Mouse (Mus musculus) heart, adult 18-20 months (tissue): ENCODE results near the gene Ramp2. TPM values are rescaled to one million over a fixed set of nuclear protein-coding genes. Genes with fewer than 3 reads are reported as not detected.

Experiments
- DNase-seq, 2 experiments: peaks; one replicate each; pipeline ENCODE4 v3.0.0; 2021 to 2022; ENCODE audit warnings: mixed read lengths in 1 of 2
- long read RNA-seq, 2 experiments: library from polyadenylated mRNA; stranded (forward); transcript quantifications; one replicate each; pipeline ENCODE4 v2.0.0; 2021
- total RNA-seq, 2 experiments: library from RNA; stranded (reverse); gene quantifications; 2 replicates each; pipeline ENCODE4 v1.2.3; 2021

Gene Ramp2
- 100 to 1,000 TPM in 1 of 2 experiments, 10 to 100 TPM in 1; 74.7 to 100 TPM for total RNA-seq
- long read RNA-seq, experiment 1, transcript Ramp2-204 (4 exons, 1,178 nt) = major isoform, 44 of 46 reads
- long read RNA-seq, experiment 1, partial matches to known transcripts = 1 of 46 reads
- long read RNA-seq, experiment 1, other reads (novel, unspliced or antisense) = 1 of 46 reads
- long read RNA-seq, experiment 2, transcript Ramp2-204 (4 exons, 1,178 nt) = major isoform, 33 of 39 reads
- long read RNA-seq, experiment 2, partial matches to known transcripts = 0 of 39 reads
- long read RNA-seq, experiment 2, other reads (novel, unspliced or antisense) = 4 of 39 reads

DNA sequence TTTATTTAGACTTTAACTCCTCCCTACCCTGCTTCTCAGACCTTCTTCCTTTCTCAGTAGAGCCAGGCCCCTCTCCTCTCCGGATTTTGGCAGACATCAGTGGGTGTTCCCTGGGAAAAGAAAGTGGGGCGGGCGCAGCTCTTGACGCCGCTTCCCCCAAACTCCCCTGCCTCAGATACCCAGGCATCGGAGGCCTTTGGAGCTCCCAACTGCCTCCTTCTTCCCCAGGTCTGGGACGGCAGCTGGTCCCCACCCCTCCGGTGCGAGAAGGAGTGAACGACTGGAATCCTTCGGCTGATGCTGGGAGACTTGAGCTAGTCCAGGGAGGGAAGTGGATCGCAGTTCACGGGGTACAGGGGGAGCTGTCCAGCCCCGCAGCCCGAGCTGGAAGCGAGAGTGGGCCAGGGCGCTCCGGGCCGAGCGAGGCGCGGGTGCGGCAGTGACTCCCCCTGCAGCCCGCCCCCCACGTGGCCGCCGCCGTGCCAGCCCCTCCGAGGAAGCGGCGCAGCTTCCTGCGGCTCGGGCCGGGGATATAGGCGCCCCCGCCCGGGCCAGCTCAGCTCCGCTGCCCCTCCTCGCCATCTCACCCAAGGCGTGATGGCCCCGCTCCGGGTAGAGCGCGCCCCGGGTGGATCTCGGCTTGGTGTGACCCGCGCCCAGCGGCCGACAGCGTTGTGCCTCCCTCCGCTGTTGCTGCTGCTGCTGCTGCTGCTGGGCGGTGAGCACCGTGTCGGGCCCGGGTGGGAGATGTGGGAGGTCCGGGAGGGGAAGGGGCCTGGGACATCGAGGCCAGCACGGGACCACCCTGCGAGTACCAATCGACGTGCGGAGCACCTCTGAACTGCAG is at the start of gene Ramp2:
Ramp2 (plus strand) TSS at position 174 of the 847 bp plus-strand sequence.
- peak; percentile 82 to 86 for DNase-seq

DNA sequence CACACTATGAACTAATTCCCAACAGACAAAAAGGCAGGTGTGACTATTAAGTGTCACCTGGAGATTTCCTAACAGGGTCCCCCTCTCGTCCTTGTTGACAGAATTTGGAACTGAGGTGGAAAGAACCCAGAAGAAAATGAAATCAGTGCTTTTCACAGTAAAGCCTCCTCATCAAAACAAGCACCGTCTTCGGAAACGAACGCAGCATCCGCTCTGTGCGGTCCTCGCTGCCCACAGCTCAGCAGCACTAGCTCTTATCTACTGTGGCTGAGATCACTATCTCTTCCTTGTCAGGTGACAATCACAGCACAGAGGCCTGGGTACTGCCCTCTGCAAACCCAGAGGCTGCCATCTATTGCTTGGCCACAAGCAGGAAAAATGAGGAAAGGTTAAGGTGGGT is 49.7 kb upstream of the Ramp2 start:
- DNase-seq = no peak

DNA sequence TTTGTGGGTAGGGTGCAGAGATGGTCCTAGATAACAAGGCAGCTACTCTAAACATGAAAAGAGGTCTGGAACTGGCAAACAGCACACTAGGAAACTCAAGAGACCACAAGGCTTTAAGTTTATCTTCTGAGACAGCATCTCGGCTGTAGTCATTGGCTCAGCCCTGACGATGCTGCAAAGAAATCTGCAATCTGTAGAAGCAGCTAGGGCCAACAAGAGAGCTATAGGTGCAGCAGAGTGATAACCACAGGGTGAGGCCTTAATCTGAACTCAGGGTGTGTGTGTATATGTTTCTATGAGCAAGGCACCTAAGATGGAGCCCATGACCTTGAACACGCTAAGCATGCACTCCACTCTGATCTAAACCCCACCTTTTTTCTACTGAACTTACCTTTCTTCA is 46.3 kb upstream of the Ramp2 start:
- no peak for DNase-seq

DNA sequence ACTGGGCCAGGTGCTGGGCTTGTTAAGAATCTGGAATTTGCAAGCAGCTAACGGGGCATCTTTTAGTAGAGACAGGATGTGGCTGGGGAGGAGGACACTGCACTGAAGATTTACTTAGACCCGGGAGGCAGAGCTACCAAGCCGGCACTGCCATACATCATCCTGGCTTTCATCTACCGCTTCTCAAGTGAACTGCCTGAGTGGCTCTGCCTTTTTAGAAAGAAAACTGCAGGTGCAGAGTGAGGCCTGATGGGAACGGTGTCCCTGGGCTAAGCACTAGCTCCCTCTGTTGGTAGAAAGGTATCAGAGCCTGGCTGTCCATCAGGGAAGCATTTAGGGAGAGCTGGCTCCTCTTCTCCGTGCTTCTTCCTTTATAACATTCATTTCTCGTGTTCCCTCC is 44.8 kb upstream of the Ramp2 start:
- no peak for DNase-seq

DNA sequence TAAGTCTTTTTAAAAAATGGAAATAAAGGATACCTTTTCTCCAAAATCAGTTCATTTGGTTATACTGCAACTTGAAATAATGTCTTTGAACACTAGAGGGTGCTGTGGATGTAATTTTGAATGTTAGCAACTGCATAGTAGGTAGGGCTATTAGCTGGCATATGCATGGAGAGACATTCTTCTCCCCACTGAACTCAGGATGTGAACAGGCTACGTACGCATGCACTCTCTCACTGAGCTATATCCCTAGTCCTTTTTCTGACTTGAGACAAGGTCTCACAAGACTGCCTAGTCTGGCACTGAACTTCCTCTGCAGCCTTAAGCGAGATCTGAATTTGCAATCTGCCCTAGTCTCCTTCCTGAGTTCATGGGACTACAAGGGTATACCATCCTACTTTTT is 33.9 kb upstream of the Ramp2 start:
- DNase-seq = peak; percentile 69 to 86

DNA sequence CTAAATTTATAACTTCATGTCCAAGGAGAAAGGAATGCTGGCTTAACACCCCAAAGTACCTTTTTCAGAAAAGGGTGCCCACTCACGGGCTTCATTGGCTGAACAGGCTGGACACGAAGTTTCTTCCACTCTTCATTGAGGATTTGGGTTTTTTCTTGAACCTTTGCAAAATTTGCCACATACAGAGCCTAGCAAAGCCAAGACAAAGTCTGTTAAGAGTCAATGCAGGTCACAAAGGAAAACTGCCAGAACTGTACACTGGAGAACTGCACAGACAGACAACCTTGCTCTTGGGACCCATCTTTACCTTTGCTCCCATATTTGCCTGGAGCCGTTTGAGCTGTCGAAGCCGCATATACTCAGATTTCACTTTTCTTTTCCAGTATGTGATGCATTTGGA is 28.9 kb upstream of the Ramp2 start:
- no peak for DNase-seq

DNA sequence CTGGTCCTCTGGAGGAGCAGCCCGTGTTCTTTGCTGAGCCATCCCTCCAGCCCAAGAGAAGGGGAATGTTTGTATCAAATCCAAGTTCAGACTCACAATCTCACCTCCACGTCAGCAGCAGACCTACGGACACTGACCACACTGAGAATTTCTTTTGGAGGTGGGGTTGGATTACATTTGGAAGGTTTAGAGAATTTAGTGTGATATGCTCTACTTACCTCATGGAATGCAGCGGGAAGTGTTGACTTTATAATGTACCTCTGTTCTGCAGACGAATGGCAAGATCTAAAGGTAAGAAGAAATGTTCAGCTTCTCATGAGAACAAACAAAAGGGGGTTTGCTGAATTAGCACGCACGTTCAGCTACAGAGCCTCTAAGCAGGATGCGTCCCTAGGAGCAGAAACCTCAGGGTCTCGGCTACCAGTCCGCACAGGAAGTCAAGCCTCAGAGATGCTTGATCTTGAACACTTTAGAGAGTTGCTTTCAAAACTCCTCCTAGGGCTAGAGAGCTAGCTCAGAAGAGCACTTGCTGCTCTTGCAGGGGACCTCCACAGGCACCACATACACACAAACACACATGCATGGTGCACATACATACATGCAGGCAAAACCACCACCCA is 27.3 kb upstream of the Ramp2 start:
- no peak for DNase-seq

DNA sequence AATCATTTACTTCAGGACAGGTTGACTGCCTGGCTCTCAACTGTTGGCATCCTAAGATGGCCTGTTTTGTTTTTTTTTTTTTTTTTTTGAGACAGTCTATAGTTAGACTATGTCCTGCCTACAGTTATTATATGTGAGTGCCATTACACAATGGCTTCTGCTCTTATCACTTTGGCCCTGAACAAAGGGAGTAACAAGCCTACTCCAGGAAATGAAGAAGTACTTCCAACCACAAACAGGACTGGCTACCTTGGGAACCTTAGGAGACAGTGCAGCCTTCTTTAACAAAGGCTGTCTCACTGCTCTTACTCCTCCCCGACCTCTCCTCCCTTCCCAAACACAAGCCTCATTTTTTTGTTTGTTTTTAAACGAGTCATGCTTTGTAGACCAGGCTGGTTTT is 25.0 kb upstream of the Ramp2 start:
- no peak for DNase-seq

DNA sequence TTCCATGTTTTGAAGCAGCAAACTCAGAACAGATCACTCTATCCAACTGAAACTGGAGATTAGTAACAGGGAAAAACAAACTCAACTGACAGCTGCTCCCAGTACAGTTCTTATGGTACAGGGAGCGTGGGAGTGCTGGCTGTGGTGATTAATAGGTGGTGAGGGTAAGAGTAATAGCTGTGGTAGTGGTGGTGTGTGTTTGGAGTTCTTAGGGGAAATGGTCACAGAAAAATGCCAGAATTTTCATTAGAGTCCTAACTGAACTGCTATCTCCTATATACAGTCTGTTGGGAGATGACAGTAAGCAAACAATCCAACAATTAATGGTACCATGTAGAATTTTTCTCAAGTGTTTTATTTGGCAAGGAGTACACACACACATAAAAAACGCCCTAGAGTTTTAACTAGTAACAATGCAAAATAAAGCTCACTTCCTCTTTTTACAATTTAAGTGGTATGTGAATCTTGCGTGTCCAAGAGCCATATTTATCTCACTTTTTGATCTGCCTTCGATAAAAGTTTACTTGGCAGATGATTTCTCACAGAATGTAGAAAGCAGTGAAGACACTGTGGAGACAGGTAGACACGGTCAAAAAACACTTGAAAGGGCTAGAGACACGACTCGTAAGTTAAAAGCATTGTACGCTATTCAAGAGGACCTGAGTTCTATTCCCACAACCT is 24.4 kb upstream of the Ramp2 start:
- DNase-seq = no peak

DNA sequence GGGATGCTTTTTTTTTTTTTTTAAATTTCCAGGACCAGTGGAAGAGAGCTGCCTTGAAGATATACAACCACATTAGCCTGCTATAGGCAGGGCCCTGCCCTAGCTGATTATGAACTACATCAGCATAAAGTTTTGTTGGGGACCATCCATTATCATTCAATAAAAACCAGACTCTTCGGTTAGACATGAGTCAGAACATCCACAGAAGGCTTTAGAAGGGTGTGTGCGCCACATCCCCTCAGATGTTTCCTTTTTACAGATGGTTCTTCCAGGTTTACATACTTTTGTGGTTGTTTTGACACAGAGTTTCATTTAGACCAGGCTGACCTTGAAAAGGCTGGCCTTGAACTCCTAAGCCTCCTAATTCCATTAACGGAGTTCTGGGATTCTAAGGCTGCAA is 21.5 kb upstream of the Ramp2 start:
- DNase-seq = no peak

DNA sequence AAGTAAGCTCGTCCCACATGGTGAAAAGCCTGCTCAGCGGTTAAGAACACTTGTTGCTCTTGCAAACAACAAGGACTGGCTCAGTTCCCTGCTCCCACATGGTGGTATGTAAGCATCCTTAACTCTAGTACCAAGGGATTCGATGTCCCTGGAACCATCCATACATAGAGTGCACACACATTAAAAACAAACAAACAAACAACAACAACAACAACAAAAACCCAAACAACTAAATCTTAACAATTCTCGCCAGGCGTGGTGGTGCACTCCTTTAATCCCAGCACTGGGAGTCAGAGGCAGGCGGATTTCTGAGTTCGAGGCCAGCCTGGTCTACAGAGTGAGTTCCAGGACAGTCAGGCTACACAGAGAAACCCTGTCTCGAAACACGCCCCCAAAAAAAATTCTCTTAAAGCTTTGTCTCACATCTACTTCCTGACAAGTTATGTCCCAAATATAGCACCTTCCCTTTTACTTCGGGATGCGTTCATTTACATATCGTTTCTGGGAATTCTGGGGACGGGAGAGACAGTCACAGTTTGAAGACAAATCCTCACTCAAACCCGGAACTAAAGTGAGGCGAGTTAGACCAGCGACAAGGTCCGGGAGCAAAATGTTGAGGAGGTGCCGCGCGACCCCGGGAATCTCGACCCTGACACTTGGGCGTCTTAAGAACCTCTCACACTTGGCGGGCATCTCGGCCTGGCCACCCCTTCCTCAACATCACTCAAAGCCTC is 20.3 kb upstream of the Ramp2 start:
- no peak for DNase-seq

DNA sequence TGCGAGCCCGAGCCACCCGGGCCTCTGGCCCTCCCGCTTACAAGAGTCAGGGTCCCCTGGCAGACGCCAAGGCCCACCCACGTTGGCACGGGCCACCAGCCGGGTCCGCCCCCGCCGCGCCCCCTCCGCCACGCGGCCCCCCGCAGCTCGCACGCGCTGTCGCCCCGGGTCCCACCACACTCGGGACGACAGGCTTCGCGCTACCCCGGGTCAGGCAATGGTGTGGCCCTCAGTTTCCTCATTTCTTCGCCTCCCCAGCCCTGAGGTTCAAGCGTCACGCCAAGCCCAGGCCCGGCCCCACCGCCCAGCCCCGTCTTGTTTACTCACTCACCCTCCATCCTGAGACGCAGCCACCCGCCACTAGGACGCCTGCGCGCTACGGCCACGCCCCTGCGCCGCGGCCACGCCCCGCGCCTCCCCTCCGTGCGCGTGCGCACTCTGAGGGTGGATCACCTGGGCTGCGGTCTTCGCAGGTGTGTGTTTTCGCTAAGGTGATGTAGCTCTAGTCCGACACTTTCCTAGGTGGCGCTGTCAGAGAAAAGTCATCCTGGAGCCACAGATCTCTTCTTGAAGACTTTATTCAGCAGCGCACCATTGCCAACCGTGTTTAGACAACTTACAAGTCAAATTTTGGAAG is 19.6 kb upstream of the Ramp2 start, which contains the start of gene Ezh1:
Ezh1 (minus strand) TSS at position 399 of the 637 bp plus-strand sequence.
- peak; percentile 93 to 96 for DNase-seq

DNA sequence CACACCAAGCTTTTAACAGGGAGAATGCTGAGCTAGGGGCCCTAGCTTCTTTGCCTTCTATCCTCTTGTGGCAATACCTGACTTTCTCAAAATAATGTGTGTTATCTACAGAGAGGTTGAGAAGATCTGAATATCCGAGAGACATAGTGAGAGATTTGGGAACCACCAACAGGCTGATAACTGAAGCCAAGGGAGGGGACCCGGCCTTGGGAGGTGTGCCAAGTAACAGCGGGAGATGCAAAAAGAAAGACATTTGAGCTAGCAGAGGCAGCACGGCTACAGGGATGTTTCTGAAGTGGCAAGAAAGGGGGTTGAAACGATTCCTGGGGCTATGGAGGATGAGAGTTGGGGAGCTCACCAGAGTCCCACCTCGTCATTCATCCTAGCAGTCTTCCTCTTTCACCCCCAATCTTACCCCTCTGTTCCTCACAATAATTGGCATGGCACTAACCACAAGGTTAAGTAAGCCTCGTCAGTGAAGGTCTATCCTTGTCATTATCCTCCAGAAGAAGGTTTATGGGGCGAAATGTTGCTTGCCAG is 16.4 kb upstream of the Ramp2 start:
- peak; percentile 61 to 67 for DNase-seq

DNA sequence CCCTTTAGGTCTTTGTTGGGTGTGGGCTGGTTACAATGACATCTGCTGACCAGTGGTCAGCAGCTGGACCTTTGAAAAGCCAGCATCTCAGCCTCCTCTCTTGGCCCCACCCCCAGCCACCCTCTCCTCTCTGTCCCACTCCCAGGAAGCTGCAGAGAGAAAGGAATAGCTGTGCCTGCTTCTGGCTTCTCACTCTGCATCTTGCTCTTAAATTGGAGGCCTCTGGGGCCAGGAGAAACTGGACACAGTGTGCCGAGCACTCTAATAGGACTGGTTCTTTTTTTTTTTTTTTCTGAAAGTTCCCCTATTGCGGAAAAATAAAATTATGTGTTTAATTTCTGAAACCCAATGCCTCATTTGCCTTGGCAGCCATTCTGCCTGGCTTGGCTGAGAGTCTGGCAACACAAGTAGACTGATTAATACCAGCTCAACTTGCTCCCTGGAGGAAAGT is 15.7 kb upstream of the Ramp2 start:
- DNase-seq = peak; percentile 75 to 88

DNA sequence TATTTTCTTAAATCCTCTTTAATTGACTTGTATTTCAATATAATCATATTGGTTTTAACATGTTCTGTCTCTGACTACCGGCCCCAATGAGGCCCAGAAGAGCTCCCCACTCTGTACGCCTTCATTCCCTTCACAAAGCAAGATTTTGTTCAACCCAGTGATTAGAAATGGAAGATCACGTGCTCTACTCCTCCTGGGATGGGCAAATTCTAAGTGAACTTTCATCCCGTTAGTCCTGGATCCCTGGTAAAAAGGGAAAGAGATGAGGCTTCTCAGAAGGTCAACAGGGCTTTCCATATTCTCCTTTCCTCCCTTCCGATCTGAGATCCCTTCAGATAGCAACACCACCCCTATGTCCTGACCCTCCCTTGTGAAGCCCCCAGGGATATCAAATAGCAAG is 15.3 kb upstream of the Ramp2 start:
- no peak for DNase-seq

DNA sequence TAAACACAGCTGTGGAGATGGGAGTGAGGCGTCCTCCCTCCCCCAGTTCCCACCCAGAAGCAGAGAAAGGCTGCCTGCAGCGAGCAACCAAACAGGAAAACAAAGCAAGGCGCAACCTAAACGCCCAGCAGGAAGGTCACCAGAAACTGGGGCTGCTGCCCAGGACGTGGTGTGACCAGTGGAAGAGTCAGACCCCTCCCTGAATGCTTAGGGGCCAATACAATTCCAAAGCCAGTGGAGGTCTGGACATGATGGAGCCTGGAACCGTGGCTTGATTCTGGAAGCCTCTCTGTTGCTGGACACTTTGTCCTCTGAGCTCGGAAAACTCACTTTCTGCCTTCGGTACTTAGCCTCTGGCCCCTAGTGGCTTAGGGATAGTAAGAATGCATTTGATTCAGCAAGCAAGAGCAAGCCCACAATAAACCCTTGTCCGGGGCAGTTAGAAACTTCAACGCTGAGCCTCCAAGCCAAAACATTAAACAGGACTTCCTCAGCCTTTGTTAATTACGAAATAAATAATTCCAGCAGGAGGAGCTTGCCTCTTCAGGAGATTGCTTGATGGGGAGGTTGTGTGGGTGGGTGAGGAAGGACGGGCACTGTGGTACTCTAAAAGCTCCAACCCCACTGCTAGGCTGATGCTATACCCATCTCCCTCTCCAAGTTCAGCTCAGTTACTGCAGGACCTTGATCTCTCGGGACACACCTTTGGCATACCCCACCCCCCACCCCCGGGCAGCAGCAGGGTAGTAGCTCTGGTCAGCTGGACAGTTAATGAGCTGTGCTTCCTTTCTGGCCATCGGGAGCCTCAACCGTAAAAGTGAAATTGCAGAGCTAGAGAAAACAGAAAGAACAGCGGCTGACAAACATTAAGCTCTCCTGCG is 14.6 kb upstream of the Ramp2 start:
- DNase-seq = peak; percentile 89 to 95

DNA sequence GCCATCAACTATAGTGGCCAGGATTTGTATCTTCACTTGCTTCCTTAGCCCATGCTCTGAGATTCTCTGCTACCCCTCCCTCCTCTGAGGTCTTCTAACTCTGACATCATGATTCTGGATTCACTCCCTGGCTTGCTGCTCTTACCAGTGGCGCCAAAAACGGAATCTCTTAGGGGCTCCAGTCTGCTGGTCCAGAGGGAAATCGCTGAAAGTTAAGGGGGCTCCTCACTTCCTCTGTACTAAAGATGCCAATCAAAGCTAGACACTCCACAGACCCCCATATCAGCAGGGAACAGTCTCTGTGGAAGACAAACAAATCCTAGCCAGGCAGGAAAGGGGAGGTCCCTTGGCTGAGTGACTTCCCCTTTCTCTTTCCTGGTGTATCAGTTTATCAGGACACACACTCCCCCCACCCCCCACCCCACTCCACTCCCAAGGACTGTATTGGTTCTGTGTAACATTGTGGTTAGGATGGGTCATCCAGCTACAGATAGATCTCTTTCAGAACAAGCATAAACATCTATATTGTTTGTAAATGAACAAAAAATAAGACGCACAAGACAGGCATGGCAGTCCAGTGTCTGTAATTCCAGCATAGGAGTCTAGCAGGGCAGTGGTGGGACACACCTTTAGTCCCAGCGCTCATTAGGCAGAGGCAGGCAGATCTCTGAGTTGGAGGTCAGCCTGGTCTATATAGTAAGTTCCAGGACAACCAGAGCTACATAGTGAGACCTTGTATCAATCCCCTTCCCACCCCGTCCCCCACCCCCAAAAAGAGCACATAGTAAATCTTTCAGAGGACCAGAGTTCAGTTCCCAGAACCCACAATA is 13.6 kb upstream of the Ramp2 start:
- peak; percentile 82 to 85 for DNase-seq

DNA sequence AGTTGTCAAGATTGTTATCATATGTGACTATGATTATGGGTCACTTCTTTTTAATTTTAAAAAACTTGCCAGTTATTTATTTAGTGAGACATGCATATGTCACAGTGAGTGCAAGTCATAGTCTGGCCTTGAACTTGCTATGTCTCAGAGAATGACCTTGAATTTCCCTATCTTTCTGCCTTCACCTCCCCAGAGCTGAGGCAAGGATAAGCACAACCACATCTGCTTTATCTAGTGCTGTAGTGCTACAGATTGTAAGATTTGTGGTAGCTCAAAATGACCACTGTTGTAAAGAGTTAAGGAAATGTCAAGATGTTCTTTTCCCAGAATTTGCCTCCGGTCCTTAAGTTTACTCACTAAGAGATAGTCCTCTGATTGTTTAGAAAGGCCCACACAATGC is 12.6 kb upstream of the Ramp2 start:
- DNase-seq = no peak

DNA sequence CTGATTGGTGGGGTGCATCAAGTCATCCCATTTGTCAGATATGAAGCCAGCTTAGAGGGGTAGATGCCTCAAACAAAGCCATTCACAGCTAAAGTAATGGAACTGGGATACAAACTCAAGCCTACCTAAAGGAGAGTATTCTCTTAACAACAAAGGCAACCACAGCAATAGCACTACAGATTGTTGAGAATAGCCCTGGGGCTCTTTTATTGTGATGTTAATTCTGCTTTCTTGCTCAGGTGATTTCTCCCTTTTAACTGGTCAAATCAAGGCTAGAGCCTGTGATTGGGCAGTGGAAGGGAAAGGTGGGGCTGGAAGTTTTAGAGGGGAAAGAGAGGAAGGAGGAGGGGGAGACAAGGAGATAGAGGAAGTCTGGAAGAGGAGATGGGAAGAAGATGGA is 11.7 kb upstream of the Ramp2 start:
- no peak for DNase-seq
